Mouse (Mus musculus) stomach, postnatal 0 days (tissue): ENCODE results near the gene Tnfrsf9.

Experiments used
- CTCF ChIP-seq: IDR thresholded peaks from 2 replicates; pipeline ENCODE4 v1.5.1; 2016; ENCODE audit warnings: antibody characterized with exemption, low read depth, mild to moderate bottlenecking, moderate library complexity
- EP300 ChIP-seq: optimal IDR thresholded peaks from 2 replicates; pipeline ENCODE3; 2016; ENCODE audit warnings: antibody characterized with exemption

GRCm38 (mm10) chr4:150902062-150902461 lies 12.3 kb upstream of the Tnfrsf9 start:
- TF ChIP-seq CTCF (no peak), EP300 (no peak)
